Mouse (Mus musculus): Measurements from ENCODE around the gene Prdm1. TPM values are rescaled to one million over a fixed set of nuclear protein-coding genes. Genes with fewer than 3 reads are reported as not detected.

Gene Prdm1
- total RNA-seq, 2 experiments from 2014 or later = 1.1 to 2.2 TPM

- peak; percentile 48 for ATAC-seq (ENCODE audit: poor library complexity, severe bottlenecking)
Measured at GRCm38 (mm10) chr10:44427891-44428361, 100.4 kb downstream of the Prdm1 start.

DNA sequence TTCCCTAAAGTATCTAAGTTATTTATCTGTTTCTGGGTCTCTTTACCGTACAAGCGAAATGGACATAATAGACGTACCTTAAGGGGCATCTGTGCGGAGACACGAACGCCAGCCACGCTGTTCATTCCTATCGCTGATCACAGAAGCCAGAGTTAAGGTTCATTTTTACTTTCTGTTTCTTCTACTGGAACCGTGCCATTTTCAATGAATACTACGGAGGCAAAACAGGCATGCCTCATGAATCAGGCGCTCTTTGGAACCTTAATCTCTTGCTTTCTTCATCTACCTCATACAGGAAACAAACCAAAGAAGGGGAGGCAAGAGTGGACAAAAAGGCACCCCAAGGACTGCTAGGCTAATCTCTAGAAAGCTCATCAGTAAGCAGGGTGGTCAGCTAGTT is 100.9 kb downstream of the Prdm1 start:
- no peak for ATAC-seq (ENCODE audit: poor library complexity, severe bottlenecking)

DNA sequence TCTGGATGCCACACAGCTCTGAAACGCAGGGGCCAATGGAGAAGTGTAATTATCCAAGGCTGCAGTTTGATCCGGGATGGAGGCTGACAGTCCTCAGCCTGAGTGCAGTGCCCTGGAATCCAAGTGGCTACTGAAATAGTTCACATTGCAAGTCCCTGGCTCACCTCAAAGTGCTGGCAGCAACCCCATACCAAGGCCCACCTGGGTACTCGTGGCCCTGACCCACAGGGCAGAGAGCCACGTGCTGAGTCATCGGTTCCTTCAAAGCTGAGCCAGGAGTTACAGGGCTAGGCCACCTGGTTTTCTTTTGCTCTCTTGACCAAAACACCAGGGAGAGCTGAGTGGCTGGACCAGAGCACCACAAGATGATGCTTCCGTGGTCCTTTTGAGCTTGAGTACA is 103.3 kb downstream of the Prdm1 start:
- ATAC-seq (ENCODE audit: poor library complexity, severe bottlenecking) = no peak

DNA sequence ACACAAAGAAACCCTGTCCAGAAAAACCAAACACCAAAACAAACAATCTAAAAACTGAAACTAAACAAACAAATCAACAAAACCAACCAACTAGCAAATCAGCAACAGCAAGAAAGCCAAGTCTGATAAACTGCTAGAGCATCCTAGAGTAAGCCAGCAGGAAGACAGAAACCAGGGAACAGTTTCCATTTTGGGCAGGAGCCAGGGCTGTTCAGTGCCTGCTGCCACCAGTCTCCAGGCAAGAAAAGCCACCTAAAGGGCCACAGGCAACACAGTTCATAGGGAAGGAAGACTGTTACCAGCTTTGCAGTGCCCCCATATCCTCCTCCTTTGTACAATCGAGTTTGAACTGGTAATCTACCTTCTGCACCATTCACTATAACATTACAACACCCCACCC is 106.4 kb downstream of the Prdm1 start:
- ATAC-seq (ENCODE audit: poor library complexity, severe bottlenecking) = no peak

DNA sequence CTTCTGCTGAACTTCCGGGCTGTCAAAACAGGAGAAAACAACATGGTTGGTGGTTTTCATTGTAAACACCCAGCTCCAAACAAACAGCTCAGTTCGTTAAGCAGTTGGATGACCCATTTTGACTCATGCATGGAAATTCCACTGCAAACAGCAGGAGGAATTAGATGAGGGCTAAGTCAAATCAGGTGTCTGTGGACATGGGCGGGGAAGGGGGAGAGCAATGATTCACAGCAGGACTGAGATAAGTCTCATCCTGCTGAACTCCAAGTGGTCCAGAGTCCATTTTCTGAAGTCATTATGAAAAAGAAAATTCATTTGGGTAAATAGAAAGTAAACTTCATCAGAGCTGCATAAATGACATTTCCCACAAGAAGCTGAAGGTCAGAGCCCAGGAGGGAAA is 108.1 kb downstream of the Prdm1 start:
- ATAC-seq (ENCODE audit: poor library complexity, severe bottlenecking) = no peak

DNA sequence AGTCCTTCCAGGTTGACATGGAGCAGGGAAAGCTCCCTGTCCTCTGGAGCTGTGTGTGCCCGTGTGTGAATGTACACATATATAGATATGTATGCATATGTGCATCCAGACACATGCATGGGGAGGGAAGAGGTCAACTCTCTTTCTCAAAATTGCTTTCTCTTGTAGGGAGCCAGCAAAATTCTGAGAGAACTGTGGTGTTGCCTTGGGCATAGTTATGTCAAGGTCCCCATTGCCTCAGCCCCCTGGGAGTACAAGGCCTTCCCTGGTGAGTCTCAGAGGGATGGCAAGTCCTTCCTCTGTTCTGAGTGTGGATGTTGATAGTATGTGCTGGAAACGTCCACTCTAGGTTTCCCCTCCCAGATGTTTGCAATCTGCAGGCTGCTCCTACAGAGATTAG is 109.4 kb downstream of the Prdm1 start:
- no peak for ATAC-seq (ENCODE audit: poor library complexity, severe bottlenecking)

GRCm38 (mm10) chr10:44415576-44415975 is 112.7 kb downstream of the Prdm1 start:
- no peak for ATAC-seq (ENCODE audit: poor library complexity, severe bottlenecking)

- ATAC-seq (ENCODE audit: poor library complexity, severe bottlenecking) = peak; percentile 49; the same call in 1 of the 2 replicates
Measured at GRCm38 (mm10) chr10:44409958-44410357, 118.3 kb downstream of the Prdm1 start.

GRCm38 (mm10) chr10:44409054-44409453 is 119.2 kb downstream of the Prdm1 start:
- ATAC-seq (ENCODE audit: poor library complexity, severe bottlenecking) = no peak

GRCm38 (mm10) chr10:44403415-44403814 is 124.9 kb downstream of the Prdm1 start:
- ATAC-seq (ENCODE audit: poor library complexity, severe bottlenecking) = no peak

DNA sequence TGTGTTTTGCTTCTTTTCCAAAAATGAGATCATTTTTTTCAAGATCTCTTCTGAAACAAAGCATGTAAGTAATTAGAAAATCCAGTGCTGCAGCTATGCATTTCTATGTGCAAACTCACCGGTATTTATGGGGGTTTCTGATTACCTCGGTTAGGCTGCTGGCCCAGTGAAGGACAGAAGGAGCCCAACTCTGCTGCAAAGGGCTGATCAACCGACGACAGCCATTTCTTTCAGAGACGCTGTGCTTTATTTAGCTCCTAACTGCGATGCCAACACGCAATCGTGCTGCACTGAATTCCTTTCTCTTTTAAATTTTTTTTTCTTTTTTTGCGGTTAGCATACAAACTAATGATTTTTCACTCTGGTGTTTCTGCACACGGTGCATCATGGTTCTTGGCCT is 126.7 kb downstream of the Prdm1 start:
- no peak for ATAC-seq (ENCODE audit: poor library complexity, severe bottlenecking)

DNA sequence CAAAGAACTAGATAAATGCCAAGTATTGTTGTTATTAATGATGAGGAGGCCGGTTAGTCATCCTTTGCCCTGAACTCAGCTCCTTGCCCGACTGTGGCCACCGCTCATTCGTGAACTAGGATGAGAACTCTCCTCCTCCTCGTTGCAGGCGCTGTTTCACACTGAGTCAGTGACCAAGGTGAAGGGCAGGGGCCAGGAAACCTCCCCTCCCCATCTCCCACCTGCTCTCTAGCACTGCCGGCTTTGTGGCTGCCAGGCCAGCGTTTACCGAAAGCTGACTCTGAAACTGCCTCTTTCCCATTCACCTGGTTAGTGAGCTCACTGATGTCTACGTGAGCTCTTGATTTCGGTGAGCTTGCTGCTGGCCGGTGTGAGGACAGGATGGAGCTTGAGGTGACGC is 127.7 kb downstream of the Prdm1 start:
- no peak for ATAC-seq (ENCODE audit: poor library complexity, severe bottlenecking)

- peak; percentile 63 for ATAC-seq (ENCODE audit: poor library complexity, severe bottlenecking)
Measured at GRCm38 (mm10) chr10:44400119-44400518, 128.2 kb downstream of the Prdm1 start.

DNA sequence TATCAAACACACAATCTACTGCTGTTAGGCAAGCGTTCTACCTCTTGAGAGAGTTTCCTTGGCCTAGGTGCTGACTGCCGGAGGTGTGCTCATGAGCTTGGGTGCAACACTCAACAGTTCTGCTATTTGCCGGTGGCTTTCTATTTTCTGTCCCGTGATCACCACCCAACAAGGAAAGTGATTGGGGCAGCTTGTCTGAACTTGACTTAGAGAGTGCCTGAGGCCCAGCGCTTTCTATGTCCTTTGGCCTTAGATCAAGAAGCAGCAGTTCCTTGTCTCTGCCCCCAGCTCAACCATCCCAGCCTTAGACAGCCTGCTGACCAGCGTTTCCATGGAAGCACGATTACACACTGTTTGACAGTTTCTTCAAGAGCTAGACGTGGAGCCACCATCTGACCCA is 135.4 kb downstream of the Prdm1 start:
- ATAC-seq (ENCODE audit: poor library complexity, severe bottlenecking) = no peak

GRCm38 (mm10) chr10:44391509-44392290 is 136.6 kb downstream of the Prdm1 start:
- no peak for ATAC-seq (ENCODE audit: poor library complexity, severe bottlenecking)

DNA sequence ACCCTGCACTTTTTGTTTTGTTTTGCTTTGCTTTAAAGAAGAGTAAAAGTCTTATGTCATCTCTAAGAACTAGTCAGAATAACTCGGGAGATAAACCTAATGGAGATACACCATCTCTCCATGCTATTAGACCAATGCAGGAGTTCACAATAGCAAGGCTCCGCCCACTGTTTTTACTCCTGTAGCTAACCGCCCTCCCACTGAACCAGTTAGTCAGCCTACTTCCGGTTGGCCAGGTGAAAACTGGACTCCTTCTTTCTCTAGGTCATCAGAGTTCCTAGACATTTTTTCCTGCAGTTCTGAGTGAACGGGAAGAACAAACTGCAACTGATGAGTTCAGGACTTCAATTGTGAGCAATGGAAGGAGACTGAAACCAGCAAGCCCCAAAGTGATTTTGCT is 138.0 kb downstream of the Prdm1 start:
- no peak for ATAC-seq (ENCODE audit: poor library complexity, severe bottlenecking)

- no peak for ATAC-seq (ENCODE audit: poor library complexity, severe bottlenecking)
Measured at GRCm38 (mm10) chr10:44388706-44389233, 139.5 kb downstream of the Prdm1 start.

All from megakaryocyte, adult 5-6 weeks (primary cell).